Mouse (Mus musculus) hindlimb bud, embryonic 11.5 days (tissue): Measurements from ENCODE around the gene Plscr5.
"Not testable (repeated sequence)": the region's sequence is repeated elsewhere in the genome, so short reads cannot be mapped to it uniquely, and the experiment has no call there.

Experiments
- DNase-seq: peaks from one replicate; pipeline ENCODE4 v3.0.0-alpha.2; 2012; ENCODE audit warnings: low read depth, low spot score; ENCODE audit errors: extremely low spot score

Plscr5 gene

GRCm38 (mm10) chr9:92192636-92193035 is at the start of gene Plscr5:
Gene Plscr5 (plus strand): TSS chr9:92192936.
- DNase-seq, result not testable (repeated sequence)

DNA sequence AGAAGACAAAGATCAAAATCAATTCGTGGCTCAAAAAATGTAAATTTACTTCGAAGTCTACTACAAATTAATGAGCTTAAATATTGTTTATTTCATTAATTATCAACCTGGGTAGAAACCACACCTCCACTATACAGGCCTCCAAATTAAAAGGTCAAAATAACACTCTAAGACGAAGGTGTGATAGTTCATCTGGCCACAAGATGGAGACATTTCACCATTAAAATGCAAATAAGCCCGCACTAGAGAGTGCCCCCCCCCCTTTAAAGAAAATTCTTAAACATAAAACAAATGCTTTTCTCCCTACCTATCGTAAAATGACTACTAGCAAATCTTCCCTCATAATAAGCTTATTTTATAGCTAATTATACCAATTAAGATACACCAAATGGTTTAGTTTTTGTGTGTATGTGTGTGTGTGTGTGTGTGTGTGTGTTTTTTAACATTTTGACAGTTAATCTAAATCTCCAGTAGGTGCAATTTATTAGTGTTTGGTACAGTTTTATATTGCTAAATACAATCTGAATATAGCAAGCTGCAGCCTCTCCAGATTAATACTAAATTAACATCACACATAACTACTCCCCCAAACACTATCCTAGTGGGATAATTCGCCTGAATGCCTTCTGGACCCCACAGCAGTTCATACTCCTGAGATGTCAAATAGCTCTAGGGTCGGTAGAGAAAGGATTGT is 45.0 kb upstream of the Plscr5 start:
- no peak for DNase-seq

DNA sequence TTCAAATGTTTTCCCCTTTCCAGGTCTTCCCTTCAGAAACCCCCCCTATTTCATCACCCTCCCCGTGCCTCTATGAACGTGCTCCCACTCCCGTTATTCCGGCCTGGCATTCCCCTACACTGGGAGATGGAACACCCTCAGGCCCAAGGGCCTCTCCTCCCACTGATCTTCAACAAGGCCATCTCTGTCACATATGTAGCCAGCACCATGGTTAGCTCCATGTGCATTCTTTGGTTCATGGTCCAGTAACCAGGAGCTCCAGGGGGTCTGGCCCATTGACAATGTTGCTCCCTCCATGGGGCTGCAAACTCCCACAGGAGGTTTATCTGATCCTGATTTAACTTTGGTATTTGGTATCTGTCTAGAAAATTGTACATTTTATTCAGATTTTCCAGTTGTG is 30.5 kb upstream of the Plscr5 start:
- DNase-seq, result no peak

- no peak for DNase-seq
These were observed 19.3 kb upstream of the Plscr5 start for GRCm38 (mm10) chr9:92173318-92173985.

GRCm38 (mm10) chr9:92174176-92175075 is 18.3 kb upstream of the Plscr5 start:
- DNase-seq, result peak; percentile 5

GRCm38 (mm10) chr9:92178861-92179469 is 13.8 kb upstream of the Plscr5 start:
- DNase-seq, result peak; percentile 2

DNA sequence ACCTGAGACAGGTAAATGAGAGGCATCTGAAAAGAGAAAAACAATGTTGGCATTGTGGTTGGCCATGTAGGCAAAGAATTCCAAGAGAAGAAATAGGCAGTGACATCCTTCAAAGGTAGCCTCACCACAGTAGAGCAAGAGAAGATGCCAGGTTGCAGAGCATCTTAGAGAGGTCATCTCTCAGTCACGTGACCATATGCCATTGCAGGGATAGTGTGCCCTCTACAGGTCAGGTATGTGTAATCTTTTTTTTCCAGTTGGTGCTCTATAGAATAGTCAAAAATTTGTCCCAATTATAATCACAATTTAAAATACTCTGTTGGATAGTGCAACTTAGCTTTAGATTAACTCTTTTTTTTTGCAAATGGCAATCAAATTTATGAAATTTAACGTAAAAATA is 1.4 kb upstream of the Plscr5 start:
- no peak for DNase-seq

- DNase-seq, result no peak
These were observed 5.7 kb downstream of the Plscr5 start for GRCm38 (mm10) chr9:92198408-92198807.

GRCm38 (mm10) chr9:92199564-92199963 is 6.8 kb downstream of the Plscr5 start:
- no peak for DNase-seq

DNA sequence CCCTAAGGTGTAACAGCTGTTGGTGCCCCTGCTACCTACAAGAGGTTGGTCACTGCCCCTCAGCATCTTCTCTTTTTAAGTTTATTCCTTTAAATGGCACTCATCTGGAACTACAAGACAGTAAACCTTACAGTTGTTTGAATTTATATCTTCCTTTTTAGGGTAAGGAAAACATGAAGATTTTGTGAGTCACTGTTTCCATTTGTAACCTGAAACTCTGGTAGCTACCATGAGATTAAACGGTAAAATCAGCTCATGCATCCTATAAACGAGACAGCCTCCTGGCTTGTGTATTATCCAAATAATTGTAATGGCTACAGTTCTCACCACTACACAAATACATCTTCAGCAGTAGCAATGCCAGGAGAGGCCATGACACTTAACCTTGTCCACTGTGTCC is 11.7 kb downstream of the Plscr5 start:
- no peak for DNase-seq

DNA sequence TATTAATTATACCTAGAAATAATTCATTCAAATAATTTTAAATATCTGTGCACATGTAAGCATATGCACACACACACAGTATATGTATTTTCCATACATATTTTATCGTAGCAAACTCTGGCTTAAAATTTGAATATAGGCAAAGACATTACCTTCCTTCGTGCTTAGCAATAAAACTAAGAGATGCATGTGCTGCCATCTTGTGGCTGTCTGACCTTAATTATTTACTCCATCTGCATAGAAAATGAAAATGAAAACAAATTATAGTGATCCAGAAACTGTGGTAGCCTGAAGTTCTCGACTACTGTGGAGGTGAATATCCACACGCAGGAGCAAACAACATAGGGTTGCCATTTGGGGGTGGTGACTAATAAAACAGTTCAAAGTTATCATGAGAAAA is 14.6 kb downstream of the Plscr5 start:
- no peak for DNase-seq

DNA sequence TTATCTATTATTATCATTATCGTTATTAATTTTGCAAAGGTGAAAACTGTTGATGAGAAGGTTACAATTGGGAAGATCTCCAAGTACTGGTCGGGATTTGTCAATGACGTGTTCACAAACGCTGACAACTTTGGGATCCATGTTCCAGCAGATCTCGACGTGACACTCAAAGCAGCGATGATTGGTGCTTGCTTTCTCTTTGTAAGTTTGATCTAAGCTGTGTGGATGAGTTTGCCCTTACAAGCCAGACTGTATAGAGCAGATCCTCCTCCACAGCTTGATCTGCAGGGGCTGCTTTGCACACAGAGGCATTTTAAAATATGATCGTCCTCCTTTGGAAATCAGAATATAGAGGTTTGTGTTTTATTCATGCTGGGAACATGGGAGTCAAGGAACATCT is 15.0 kb downstream of the Plscr5 start:
- no peak for DNase-seq

DNA sequence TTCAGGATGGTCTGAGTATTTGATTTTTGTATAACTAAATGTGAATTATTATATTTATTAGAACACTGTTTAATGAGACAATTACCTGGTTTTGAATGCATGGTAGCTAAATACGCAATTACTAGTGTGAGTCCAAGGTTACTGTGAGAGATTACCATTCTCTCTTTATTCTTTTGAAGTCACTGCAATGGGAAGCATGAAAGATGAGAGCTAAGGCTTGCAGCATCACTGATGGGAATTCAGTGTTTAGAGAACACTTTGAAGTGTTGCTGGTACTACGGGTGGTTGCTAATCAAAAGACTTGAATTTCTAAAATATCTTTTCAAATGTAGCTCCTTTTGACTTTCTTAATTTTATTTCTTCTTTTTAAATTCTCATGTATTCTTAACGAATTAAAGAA is 17.1 kb downstream of the Plscr5 start:
- DNase-seq, result no peak

DNA sequence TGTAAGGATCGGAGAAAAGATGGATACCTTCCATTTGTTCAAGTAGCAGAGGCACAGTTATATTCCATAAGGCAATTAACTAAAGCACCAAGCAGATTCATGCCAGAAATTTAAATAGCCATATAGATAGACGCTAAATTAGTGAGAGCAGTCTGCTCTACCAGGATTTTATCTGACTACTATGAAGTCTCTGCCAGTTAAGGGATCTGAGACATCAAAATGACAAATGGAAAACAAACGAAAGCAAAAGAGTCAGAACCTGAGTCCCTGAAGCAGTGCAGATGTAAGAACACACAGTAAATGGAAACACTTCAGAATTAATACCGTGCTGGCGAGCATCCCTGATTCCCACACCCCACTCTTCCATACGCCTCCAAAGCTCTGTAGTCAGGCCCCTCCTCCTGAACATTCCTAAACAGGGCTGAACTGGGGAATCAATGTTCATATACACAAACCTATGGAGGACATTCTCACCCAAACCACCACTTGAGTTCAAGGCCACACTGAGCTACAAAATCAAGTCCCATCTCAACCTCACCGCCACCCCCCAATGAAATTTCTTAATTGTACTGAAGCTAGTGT is 17.7 kb downstream of the Plscr5 start:
- no peak for DNase-seq

DNA sequence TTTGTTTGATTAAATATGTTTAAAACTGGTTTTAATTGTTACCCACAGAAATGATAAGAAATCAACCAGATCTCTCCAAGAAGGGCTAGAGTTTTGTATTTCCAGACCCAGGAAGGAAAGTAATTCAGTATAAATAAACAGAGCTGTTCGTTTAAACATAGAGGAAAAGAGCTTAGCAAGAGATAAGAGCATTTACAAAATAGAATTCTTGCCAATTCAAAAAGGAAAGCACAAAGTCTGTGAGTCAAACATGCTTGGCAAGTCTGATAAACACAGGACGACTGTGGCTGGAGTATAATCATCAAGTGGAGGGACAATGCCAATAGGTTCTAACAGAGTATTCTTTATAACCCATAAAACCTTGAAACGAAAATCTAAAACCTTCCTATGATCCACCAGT is 18.3 kb downstream of the Plscr5 start:
- DNase-seq, result no peak

- DNase-seq, result no peak
These were observed 24.7 kb downstream of the Plscr5 start for GRCm38 (mm10) chr9:92217484-92217883.

DNA sequence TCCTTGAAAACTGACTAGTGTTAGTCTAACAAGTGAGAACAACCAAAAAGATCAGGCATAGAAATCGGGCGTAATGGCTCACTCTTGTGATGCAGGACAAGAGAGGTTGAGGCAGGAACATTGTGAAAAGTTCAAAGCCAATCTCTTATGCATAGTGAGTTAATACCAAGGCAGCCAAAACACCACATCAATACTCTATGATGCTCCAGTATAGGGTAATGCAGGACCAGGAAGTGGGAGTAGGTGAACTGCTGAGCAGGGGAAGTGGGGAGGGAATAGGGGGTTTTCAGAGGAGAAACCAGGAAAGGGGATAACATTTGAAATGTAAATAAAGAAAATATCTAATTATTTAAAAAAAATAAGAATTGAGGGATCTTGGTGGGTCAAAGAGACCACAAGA is 25.2 kb downstream of the Plscr5 start:
- no peak for DNase-seq

DNA sequence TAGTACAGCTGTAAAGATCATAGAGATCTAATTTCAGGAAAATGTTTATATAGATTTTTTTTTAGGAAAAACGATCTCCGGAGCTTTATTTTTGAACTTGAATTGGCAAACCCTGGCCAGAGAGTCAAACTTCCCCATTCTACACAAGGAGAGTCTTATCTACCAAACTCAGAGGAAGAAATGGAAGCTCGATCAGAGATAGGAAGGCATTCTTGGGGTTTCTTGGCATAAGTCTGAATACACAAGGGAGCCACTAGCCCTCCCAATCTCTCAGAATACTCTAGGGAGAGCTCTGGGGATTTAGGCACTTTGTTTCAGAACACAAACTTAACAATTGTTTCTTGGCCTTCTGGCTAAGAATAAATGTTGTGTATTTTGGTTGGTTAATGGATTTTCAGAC is 27.4 kb downstream of the Plscr5 start:
- DNase-seq, result no peak

DNA sequence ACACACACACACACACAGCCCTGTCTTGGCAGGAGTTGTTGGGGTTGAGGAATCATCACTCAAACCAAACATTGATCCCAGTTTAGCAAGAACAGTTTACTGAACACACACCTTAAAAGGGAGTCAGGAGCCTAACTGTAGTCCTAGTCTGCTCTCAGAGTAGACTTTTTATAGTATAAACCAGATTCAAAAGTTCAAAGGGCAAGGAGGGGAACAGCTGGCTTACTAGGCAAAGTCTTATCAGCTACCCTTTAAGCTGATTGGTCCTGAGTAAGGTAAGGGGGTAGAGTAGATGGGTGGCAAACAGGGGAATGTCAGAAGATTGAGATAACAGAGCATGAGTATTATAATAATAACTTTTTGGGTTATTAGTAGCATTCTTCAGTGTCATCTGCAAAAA is 28.7 kb downstream of the Plscr5 start:
- DNase-seq, result no peak

DNA sequence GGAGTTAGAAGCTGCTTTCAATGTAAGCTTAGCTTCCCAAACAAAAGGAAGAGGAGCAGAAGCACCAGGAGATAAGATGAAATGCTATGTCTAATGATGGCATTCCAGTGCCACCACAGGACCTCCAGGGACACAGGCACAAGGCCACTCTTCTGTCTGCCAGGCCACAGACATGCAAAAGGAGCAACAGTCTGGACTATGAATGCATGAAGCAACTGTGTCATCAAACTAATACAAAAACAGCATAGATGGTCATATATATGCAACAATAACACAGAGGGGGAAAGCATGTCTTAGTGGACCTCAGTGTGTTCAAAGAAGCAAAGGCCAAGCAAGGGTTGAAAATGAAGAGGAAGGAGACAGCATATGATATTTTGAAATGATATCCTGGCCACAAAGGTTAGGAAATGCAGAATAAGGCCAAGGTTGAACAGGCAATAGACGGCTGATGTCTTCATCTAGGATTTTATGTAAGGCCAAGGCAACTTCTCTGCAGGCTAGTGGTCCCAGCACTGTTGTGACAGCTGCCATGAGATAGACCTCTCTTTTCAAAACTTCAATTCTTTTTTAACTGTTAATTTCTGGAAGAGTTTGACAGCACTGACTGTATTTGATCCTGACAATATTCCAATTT is 32.0 kb downstream of the Plscr5 start:
- DNase-seq, result no peak
